Mouse (Mus musculus) limb, embryonic 12.5 days (tissue): ENCODE results near the gene Ccni. TPM values are rescaled to one million over a fixed set of nuclear protein-coding genes. Genes with fewer than 3 reads are reported as not detected.
A peak's percentile ranks its signal among the peaks of the same experiment; 100 is the strongest.

Experiments
- ATAC-seq: fragments of 200-750 bp; cut with Nextera tagmentation; 2 replicates; pipeline ENCODE4 v1.8.0; 2017; ENCODE audit warnings: low read depth, moderate TSS enrichment; ENCODE audit not compliant: insufficient number of reproducible peaks, insufficient read depth, low FRiP score, low TSS enrichment
- H3K27ac ChIP-seq: fragments of 300-500 bp; sonication (generic); 2 replicates; pipeline ENCODE4 v1.5.1; 2016; ENCODE audit warnings: mild to moderate bottlenecking, moderate library complexity
- H3K27me3 ChIP-seq: fragments of 300-500 bp; sonication (generic); 2 replicates; pipeline ENCODE4 v1.6.1; 2016; ENCODE audit warnings: mild to moderate bottlenecking, moderate library complexity
- H3K36me3 ChIP-seq: fragments of 300-500 bp; sonication (generic); 2 replicates; pipeline ENCODE4 v1.6.1; 2016; ENCODE audit warnings: mild to moderate bottlenecking, moderate library complexity
- H3K4me1 ChIP-seq: fragments of 300-500 bp; sonication (generic); replicated peaks from 2 replicates; pipeline ENCODE4 v1.6.1; 2016
- H3K4me2 ChIP-seq: fragments of 300-500 bp; sonication (generic); 2 replicates; pipeline ENCODE4 v1.6.1; 2016; ENCODE audit warnings: mild to moderate bottlenecking, moderate library complexity
- H3K4me3 ChIP-seq: fragments of 300-500 bp; sonication (generic); replicated peaks from 2 replicates; pipeline ENCODE4 v1.5.1; 2016; ENCODE audit warnings: mild to moderate bottlenecking
- H3K9ac ChIP-seq: fragments of 300-500 bp; sonication (generic); replicated peaks from 2 replicates; pipeline ENCODE4 v1.6.1; 2016; ENCODE audit warnings: mild to moderate bottlenecking, moderate library complexity
- H3K9me3 ChIP-seq: fragments of 300-500 bp; sonication (generic); 2 replicates; pipeline ENCODE4 v1.6.1; 2016; ENCODE audit warnings: mild to moderate bottlenecking, moderate library complexity
- WGBS: fragments of 180-500 bp; shearing (Covaris S2); methylation state at CpG from one replicate; pipeline ENCODE4 v1.1.7; 2016; 5-methylcytosine and 5-hydroxymethylcytosine counted together
- polyA plus RNA-seq: library from polyadenylated mRNA; unstranded; fragments of >200 nt; fragmentation: Nextera tagmentation; extraction: Ambion mirVana; gene quantifications from 2 replicates; pipeline ENCODE4 v1.2.1, GENCODE M21; 2016

The Ccni gene
- polyA plus RNA-seq, 1 experiment from 2014 or later: 150 TPM

- Histone ChIP-seq H3K9ac (no peak overlapping the region), H3K9me3 (no peaks in the 10 kb centered on the region), H3K4me1 (0 out of 2 replicates have a peak, but pooled peaks cover 3% of the 10 kb centered on the region), H3K4me3 (no peak overlapping the region), H3K4me2 (no peak overlapping the region), H3K27me3 (no peaks in the 10 kb centered on the region), H3K36me3 (peaks cover 55% of the 10 kb centered on the region), H3K27ac (no peak overlapping the region)
- WGBS: 96% methylated on average over 5 of the region's 5 CpGs
- ATAC-seq: no peak
These were observed 15.9 kb downstream of the Ccni start for GRCm38 (mm10) chr5:93190428-93190827.

- no peak for ATAC-seq
- no peaks in the 10 kb centered on the region for H3K27me3 ChIP-seq
- 0 out of 2 replicates have a peak, but pooled peaks cover 3% of the 10 kb centered on the region for H3K4me1 ChIP-seq
- H3K9me3 ChIP-seq: no peaks in the 10 kb centered on the region
- no peak overlapping the region for H3K4me2 ChIP-seq
- no peak overlapping the region for H3K4me3 ChIP-seq
- H3K9ac ChIP-seq: no peak overlapping the region
- H3K27ac ChIP-seq: no peak overlapping the region
- 85% methylated on average over 3 of the region's 3 CpGs for WGBS
- peaks cover 60% of the 10 kb centered on the region for H3K36me3 ChIP-seq
These were observed 16.7 kb downstream of the Ccni start for GRCm38 (mm10) chr5:93189607-93190006.

DNA sequence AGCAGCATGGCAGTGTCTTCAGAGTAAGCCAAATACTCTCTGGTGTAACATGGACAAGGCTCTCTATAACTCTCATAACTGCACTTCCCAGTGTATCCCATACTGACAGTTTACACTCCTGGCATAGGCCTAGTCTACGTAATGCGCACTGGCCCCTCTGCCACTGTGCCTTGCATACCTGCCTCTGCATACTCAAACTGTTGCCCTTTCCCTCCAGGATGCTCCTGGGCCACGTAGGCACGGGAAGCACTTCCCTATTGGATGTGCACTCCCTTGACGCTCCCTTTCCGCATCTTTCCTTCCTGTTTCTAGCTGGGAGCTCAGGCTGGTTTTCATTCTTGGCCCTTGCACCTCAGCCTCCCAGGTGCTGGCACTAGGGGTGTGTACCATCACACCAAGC lies 21.7 kb downstream of the Ccni start:
- peaks cover 73% of the 10 kb centered on the region for H3K36me3 ChIP-seq
- ATAC-seq: no peak
- no peak overlapping the region for H3K4me3 ChIP-seq
- 89% methylated on average over 6 of the region's 6 CpGs for WGBS
- no peaks in the 10 kb centered on the region for H3K27me3 ChIP-seq
- no peak overlapping the region for H3K27ac ChIP-seq
- H3K4me2 ChIP-seq: no peak overlapping the region
- no peak overlapping the region for H3K9ac ChIP-seq
- no peaks in the 10 kb centered on the region for H3K4me1 ChIP-seq
- H3K9me3 ChIP-seq: no peaks in the 10 kb centered on the region

DNA sequence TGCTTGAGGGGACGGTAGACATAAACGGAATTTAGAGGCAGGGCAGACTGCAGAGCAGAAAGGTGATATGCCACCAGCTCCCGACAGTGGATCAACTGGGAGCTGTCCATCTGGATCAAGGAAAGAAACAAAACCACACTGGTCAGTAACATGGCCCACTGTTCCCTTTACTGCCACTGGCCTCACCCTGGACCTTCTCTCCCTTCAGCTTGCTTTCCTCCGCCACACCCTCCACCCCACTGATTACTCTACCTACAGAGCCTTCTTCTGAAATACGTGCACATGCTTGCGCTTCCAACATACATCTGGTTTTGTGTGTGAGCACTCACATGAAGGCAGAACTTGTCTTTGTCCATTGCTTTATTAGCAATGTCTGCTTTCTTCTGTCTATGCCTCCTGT lies 23.0 kb downstream of the Ccni start:
- H3K27ac ChIP-seq: no peak overlapping the region
- no peak overlapping the region for H3K4me2 ChIP-seq
- H3K9ac ChIP-seq: no peak overlapping the region
- WGBS: 87% methylated on average over 6 of the region's 6 CpGs
- no peak for ATAC-seq
- H3K36me3 ChIP-seq: peaks cover 76% of the 10 kb centered on the region
- H3K27me3 ChIP-seq: no peaks in the 10 kb centered on the region
- no peak overlapping the region for H3K4me3 ChIP-seq
- no peaks in the 10 kb centered on the region for H3K4me1 ChIP-seq
- no peaks in the 10 kb centered on the region for H3K9me3 ChIP-seq

- H3K4me2 ChIP-seq: no peak overlapping the region
- 83% methylated on average over 2 of the region's 2 CpGs for WGBS
- H3K9me3 ChIP-seq: no peaks in the 10 kb centered on the region
- no peak for ATAC-seq
- no peaks in the 10 kb centered on the region for H3K27me3 ChIP-seq
- peaks cover 77% of the 10 kb centered on the region for H3K36me3 ChIP-seq
- H3K9ac ChIP-seq: no peak overlapping the region
- no peaks in the 10 kb centered on the region for H3K4me1 ChIP-seq
- H3K27ac ChIP-seq: no peak overlapping the region
- H3K4me3 ChIP-seq: no peak overlapping the region
These were observed 26.0 kb downstream of the Ccni start for GRCm38 (mm10) chr5:93180252-93180651.

DNA sequence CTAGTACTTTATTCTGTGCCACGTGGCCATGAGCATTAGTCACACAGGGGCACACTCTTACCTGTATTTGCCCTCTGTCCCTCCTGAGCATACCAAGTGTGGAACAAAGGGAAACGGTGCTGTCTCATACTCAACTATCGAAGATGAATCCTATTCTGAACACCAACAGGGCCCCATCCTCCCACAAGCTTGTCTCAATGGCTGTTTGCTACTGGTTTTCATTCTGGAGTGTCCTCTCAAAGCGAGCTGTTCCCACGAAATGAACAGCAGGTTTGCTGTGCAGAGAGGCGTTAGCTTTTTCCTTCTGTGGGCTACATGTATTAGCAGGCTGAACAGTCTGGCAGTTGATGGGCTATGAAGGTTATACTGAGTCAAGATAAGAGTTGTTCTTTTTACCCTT lies 27.7 kb downstream of the Ccni start:
- 0 out of 2 replicates have a peak, but pooled peaks have one; percentile 17 for ATAC-seq
- Histone ChIP-seq H3K4me3 (no peak overlapping the region), H3K9me3 (no peaks in the 10 kb centered on the region), H3K27me3 (no peaks in the 10 kb centered on the region), H3K9ac (no peak overlapping the region), H3K4me1 (no peaks in the 10 kb centered on the region), H3K36me3 (peaks cover 80% of the 10 kb centered on the region), H3K27ac (no peak overlapping the region), H3K4me2 (no peak overlapping the region)
- 85% methylated on average over 6 of the region's 6 CpGs for WGBS

- H3K36me3 ChIP-seq: peaks cover 91% of the 10 kb centered on the region
- WGBS: 87% methylated on average over 6 of the region's 6 CpGs
- ATAC-seq: no peak
These were observed 31.6 kb downstream of the Ccni start for GRCm38 (mm10) chr5:93174675-93175074.

DNA sequence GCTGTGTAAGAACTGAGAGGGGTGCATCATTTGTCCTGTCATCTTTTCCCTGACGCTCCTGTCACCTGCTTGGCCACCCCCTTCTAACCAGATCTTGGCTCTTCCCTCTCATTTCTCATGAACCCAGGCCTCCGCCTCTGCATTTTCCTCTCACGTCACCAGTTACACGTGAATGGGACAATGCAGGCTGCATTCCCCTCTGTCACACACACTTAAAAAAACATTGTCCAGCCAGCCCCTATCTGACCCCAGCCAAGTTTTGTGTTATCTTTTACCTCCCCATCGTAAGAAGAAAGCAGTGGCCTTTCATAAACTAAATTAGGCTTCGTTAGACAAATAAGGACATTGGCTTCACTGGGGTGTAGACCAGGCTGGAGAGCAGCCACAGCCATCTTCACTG lies 33.8 kb downstream of the Ccni start:
- WGBS: 88% methylated on average over 6 of the region's 6 CpGs
- Histone ChIP-seq H3K9me3 (no peaks in the 10 kb centered on the region), H3K4me2 (no peak overlapping the region), H3K27me3 (no peaks in the 10 kb centered on the region), H3K4me1 (peaks cover 8% of the 10 kb centered on the region), H3K4me3 (no peak overlapping the region), H3K27ac (no peak overlapping the region), H3K36me3 (peaks cover 86% of the 10 kb centered on the region), H3K9ac (no peak overlapping the region)
- ATAC-seq: no peak

More at GRCm38 (mm10) chr5:93174675-93175074, 31.6 kb downstream of the Ccni start:
- Histone ChIP-seq H3K27ac (no peak overlapping the region), H3K4me2 (no peak overlapping the region), H3K27me3 (no peaks in the 10 kb centered on the region), H3K9me3 (no peaks in the 10 kb centered on the region), H3K9ac (no peak overlapping the region), H3K4me1 (no peaks in the 10 kb centered on the region), H3K4me3 (no peak overlapping the region)

DNA sequence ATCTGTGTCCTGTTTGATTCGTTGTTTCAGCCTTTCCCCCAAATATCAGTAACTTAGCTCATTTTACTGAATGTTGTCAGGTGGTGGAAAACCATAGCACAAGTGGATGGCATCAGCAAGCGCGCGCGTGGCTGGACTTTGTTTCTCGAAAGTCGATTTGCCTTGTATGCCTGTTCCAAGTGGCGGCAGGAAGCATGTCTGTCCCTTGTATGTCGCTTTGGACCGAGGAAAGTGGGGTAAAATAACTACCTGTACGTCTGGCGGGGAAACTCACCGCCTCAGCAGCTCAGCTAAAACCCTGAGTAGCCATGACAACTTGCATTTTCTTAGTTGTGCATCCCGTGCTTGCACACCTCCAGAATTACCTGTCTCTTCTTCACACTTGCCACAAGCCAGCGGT lies 34.9 kb downstream of the Ccni start:
- no peak overlapping the region for H3K9ac ChIP-seq
- no peaks in the 10 kb centered on the region for H3K27me3 ChIP-seq
- no peaks in the 10 kb centered on the region for H3K9me3 ChIP-seq
- no peak for ATAC-seq
- no peak overlapping the region for H3K27ac ChIP-seq
- H3K36me3 ChIP-seq: peaks cover 86% of the 10 kb centered on the region
- peaks cover 8% of the 10 kb centered on the region for H3K4me1 ChIP-seq
- H3K4me3 ChIP-seq: no peak overlapping the region
- WGBS: 94% methylated on average over 15 of the region's 15 CpGs
- H3K4me2 ChIP-seq: no peak overlapping the region

- H3K27ac ChIP-seq: 0 out of 2 replicates have a peak overlapping the region, but pooled peaks have one; percentile 45
These were observed 37.6 kb downstream of the Ccni start for GRCm38 (mm10) chr5:93168654-93169053.

GRCm38 (mm10) chr5:93167919-93168516 lies 38.3 kb downstream of the Ccni start:
- ATAC-seq: no peak
- no peaks in the 10 kb centered on the region for H3K9me3 ChIP-seq
- peaks cover 8% of the 10 kb centered on the region for H3K4me1 ChIP-seq
- 90% methylated on average over 11 of the region's 11 CpGs for WGBS
- H3K36me3 ChIP-seq: peaks cover 90% of the 10 kb centered on the region
- H3K9ac ChIP-seq: no peak overlapping the region
- H3K4me2 ChIP-seq: no peak overlapping the region
- no peak overlapping the region for H3K4me3 ChIP-seq
- no peak overlapping the region for H3K27ac ChIP-seq
- H3K27me3 ChIP-seq: no peaks in the 10 kb centered on the region

More at GRCm38 (mm10) chr5:93168654-93169053, 37.6 kb downstream of the Ccni start:
- Histone ChIP-seq H3K4me3 (no peak overlapping the region), H3K9ac (no peak overlapping the region), H3K4me2 (no peak overlapping the region), H3K4me1 (peaks cover 8% of the 10 kb centered on the region), H3K9me3 (no peaks in the 10 kb centered on the region), H3K36me3 (peaks cover 88% of the 10 kb centered on the region), H3K27me3 (no peaks in the 10 kb centered on the region)
- no peak for ATAC-seq
- 52% methylated on average over 6 of the region's 6 CpGs for WGBS

GRCm38 (mm10) chr5:93163541-93163940 lies 42.8 kb downstream of the Ccni start:
- Histone ChIP-seq H3K36me3 (peaks cover 94% of the 10 kb centered on the region), H3K4me2 (no peak overlapping the region), H3K27ac (no peak overlapping the region), H3K27me3 (no peaks in the 10 kb centered on the region), H3K9me3 (no peaks in the 10 kb centered on the region), H3K4me1 (peaks cover 6% of the 10 kb centered on the region), H3K4me3 (no peak overlapping the region), H3K9ac (no peak overlapping the region)
- 88% methylated on average over 3 of the region's 3 CpGs for WGBS
- no peak for ATAC-seq
